In the genomic region with DNA sequence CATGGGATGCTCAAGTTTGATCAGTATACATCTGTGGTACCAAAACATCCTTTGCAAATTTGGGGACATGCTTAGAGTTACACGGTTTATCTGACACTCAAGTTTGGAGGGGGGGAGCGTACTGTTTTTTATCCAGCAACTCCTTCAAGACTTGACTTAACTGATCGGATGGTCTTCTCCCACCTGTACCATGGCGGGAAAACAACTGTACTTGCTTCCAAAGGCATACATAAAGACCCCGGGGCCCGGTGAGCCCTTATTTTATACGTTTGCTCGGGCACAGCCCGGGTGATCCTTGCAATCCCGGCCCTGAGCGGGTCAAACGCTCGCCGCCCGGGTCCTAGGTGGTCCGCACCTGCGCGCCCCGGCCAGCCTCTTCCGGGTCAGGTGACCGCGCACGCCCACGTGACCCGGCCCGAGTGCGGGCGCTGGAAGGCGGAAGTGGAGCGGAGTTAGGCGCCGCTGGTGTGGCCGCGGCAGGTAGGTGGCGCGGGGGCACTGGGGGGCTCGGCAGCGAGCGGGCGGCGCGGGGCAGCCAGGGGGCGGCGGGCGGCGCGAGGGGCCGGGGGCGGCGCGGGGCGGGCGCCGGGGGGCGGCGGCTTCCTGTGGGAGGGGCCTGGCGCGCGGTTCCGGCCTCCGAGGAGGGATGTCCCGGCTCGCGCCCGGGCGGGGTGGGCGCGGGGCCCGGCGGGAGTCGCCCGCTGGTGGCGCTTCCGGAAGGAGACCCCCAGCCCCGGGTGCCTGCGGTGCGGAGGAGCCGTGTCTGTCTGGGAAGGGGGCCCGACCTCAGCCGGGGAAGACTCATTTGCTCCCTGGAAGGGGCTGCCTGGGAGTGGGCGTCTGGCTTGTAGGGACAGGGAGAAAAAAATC, we compare ENCODE assay signal across 8 mouse cellular contexts. TPM values are rescaled to one million over a fixed set of nuclear protein-coding genes. Genes with fewer than 3 reads are reported as not detected.
DNase-seq lines count a peak whose midpoint lies in the region; ATAC-seq and TF ChIP-seq lines count a peak whose summit lies in the region.

A gene (plus strand): TSS at position 404 of the 870 bp plus-strand sequence.

- POLR2A ChIA-PET in Patski (lab: Charles Lee): interaction anchor here (0.6 kb wide), 1 partner anchor 108 kb away, joined by 3 read pairs; no protein-coding TSS in a partner anchor

- H3K4me1 ChIP-seq in hindbrain, embryonic 15.5 days (replicated peaks): peaks cover 18% of the 10 kb centered on the region

- H3K9me3 ChIP-seq in hindbrain, embryonic 15.5 days: no peaks in the 10 kb centered on the region

- H3K4me2 ChIP-seq in hindbrain, embryonic 15.5 days: peak within 1 kb of the TSS; percentile 79

- H3K27ac ChIP-seq in hindbrain, embryonic 15.5 days (replicated peaks): peak within 1 kb of the TSS; percentile 88

- WGBS in hindbrain, embryonic 15.5 days: 2% methylated on average over 57 of the region's 81 CpGs

- peak within 1 kb of the TSS; percentile 93 for H3K4me3 ChIP-seq in hindbrain, embryonic 15.5 days

- in situ Hi-C loops in Patski (cut with MboI; ENCODE audit: low pct_unique_long_range_greater_than_20kb): no loop called here

- peak; percentile 67 for ATAC-seq in Patski
- ATAC-seq in hindbrain, embryonic 15.5 days (ENCODE audit: low FRiP score, low read depth): peak; percentile 92

- H3K27me3 ChIP-seq in Patski: no peaks in the 10 kb centered on the region
- H3K27me3 ChIP-seq in hindbrain, embryonic 15.5 days: no peaks in the 10 kb centered on the region

- H3K36me3 ChIP-seq in hindbrain, embryonic 15.5 days: no peaks in the 10 kb centered on the region

- no peak for TF ChIP-seq CTCF in Patski (IDR thresholded peaks at IDR 0.05)

- H3K9ac ChIP-seq in hindbrain, embryonic 15.5 days: peak within 1 kb of the TSS; percentile 95

- no peak for DNase-seq in Patski (ENCODE audit: low read depth, low spot score)
- peak; percentile 74 to 79 for DNase-seq in cerebellum, postnatal 36 days
- peak; percentile 67 for DNase-seq in gastrocnemius, adult 18-20 months (ENCODE audit: low spot score)
- peak; percentile 69 to 75 for DNase-seq in layer of hippocampus, postnatal 36 days
- peak; percentile 71 for DNase-seq in lung, postnatal 25 days (ENCODE audit: low spot score)
- peak; percentile 57 for DNase-seq in retina, adult 2 months (ENCODE audit: low read depth, low spot score)
- DNase-seq in thymus, postnatal 4 days: peak; percentile 92

- CTCF ChIA-PET in Patski (lab: Charles Lee): no interaction called here

RNA-seq across cellular contexts. Expression of the gene that starts here (rescaled TPM):
- polyA plus RNA-seq in Patski (2021): 26.9 TPM
- total RNA-seq in gastrocnemius, adult 18-20 months (2021): 10 to 100 TPM; 13.8 to 14.2 TPM
- 38.4 and 41.5 TPM in 2 replicates for polyA plus RNA-seq in hindbrain, embryonic 15.5 days (2015; fragmentation: Nextera tagmentation; extraction: Ambion mirVana)
- total RNA-seq in layer of hippocampus, postnatal 36 days (2021): 10 to 100 TPM; 36.7 to 38.8 TPM
